Mouse (Mus musculus) thymus, adult 2 months (tissue): ENCODE results near the gene Cd160.

Experiments used
- CTCF ChIP-seq: fragments of 200-500 bp; IDR thresholded peaks from 2 replicates; pipeline ENCODE4 v1.5.1; 2012; ENCODE audit warnings: mild to moderate bottlenecking, control low read depth, low read length, moderate library complexity, borderline replicate concordance; ENCODE audit not compliant: control insufficient read depth, poor library complexity, insufficient read depth; ENCODE audit errors: extremely low read depth
- POLR2A ChIP-seq: fragments of 200-500 bp; IDR thresholded peaks from 2 replicates; pipeline ENCODE4 v1.6.1; 2012; ENCODE audit warnings: mild to moderate bottlenecking, low read length, control low read depth, moderate library complexity; ENCODE audit not compliant: control insufficient read depth, poor library complexity, insufficient read depth; ENCODE audit errors: extremely low read depth

DNA sequence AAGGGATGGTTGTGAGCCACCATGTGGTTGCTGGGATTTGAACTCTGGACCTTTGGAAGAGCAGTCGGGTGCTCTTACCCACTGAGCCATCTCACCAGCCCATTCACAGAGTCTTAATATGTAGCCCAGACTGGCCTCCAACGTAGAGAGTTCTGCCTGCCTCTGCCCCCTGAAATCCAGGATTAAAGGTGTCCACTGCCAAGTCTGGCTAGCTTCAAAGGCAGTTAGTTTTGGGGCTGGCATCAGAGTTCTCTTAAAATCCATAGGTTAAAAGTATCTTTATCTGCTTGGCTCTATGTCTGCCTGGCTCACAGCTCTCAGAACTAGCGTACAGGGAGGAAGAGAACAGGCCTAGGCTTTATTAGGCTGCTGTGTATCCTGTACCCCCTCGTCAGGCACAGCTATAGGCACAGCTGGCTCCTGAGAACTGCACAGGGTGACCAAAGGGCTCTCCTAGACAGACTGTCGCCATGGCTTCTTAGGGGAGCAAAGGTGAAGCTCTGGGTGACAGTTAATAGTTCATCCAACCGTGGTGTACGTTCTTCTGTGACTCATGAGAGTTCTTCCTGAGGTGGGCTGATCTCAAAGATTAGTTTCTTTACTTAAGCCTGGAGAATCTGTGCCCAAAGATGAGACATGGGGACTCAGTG lies 10.0 kb upstream of the Cd160 start:
- TF ChIP-seq POLR2A (no peak), CTCF (no peak)
